Mouse (Mus musculus): ENCODE measurements around the gene Smyd4.

GRCm38 (mm10) chr11:75431307-75431706 lies 83.1 kb downstream of the Smyd4 start:
- TF ChIP-seq CTCF (conservative IDR thresholded peaks at IDR 0.05; ENCODE audit: low read length) = no peak
- no peak for TF ChIP-seq POU5F1 (IDR thresholded peaks at IDR 0.05; ENCODE audit: borderline replicate concordance, low read length)
